Mouse (Mus musculus): ENCODE measurements around the gene Pole. TPM values are rescaled to one million over a fixed set of nuclear protein-coding genes. Genes with fewer than 3 reads are reported as not detected.

The Pole gene
- polyA plus RNA-seq, 1 experiment: 37.2 TPM

GRCm38 (mm10) chr5:110384491-110384890 is 98.4 kb downstream of the Pole start:
- Histone ChIP-seq H3K36me3 (ENCODE audit: control insufficient read depth, insufficient read depth, low read length) (no peaks in the 10 kb centered on the region), H3K4me3 (ENCODE audit: control insufficient read depth, low read depth, low read length) (no peak overlapping the region), H3K27me3 (ENCODE audit: control insufficient read depth, insufficient read depth, low read length) (no peaks in the 10 kb centered on the region), H3K4me1 (ENCODE audit: control insufficient read depth, insufficient read depth, low read length) (peaks cover 19% of the 10 kb centered on the region), H3K27ac (ENCODE audit: control insufficient read depth, insufficient read depth, low read depth, low read length) (no peak overlapping the region)
- TF ChIP-seq POLR2A (IDR thresholded peaks at IDR 0.05; ENCODE audit: control insufficient read depth, low read depth, low read length) (no peak), CTCF (IDR thresholded peaks at IDR 0.05; ENCODE audit: control insufficient read depth, insufficient read depth, insufficient replicate concordance, low read depth, low read length) (no peak)

GRCm38 (mm10) chr5:110385263-110385662 is 99.2 kb downstream of the Pole start:
- Histone ChIP-seq H3K27ac (ENCODE audit: control insufficient read depth, insufficient read depth, low read depth, low read length) (no peak overlapping the region), H3K4me1 (ENCODE audit: control insufficient read depth, insufficient read depth, low read length) (peaks cover 19% of the 10 kb centered on the region), H3K36me3 (ENCODE audit: control insufficient read depth, insufficient read depth, low read length) (no peaks in the 10 kb centered on the region), H3K4me3 (ENCODE audit: control insufficient read depth, low read depth, low read length) (no peak overlapping the region), H3K27me3 (ENCODE audit: control insufficient read depth, insufficient read depth, low read length) (no peaks in the 10 kb centered on the region)
- TF ChIP-seq CTCF (IDR thresholded peaks at IDR 0.05; ENCODE audit: control insufficient read depth, insufficient read depth, insufficient replicate concordance, low read depth, low read length) (no peak), POLR2A (IDR thresholded peaks at IDR 0.05; ENCODE audit: control insufficient read depth, low read depth, low read length) (no peak)

GRCm38 (mm10) chr5:110386371-110387330 is 100.5 kb downstream of the Pole start:
- Histone ChIP-seq H3K27me3 (ENCODE audit: control insufficient read depth, insufficient read depth, low read length) (no peaks in the 10 kb centered on the region), H3K36me3 (ENCODE audit: control insufficient read depth, insufficient read depth, low read length) (no peaks in the 10 kb centered on the region), H3K27ac (ENCODE audit: control insufficient read depth, insufficient read depth, low read depth, low read length) (no peak overlapping the region), H3K4me1 (ENCODE audit: control insufficient read depth, insufficient read depth, low read length) (peaks cover 19% of the 10 kb centered on the region), H3K4me3 (ENCODE audit: control insufficient read depth, low read depth, low read length) (peak overlapping the region; percentile 80)
- no peak for TF ChIP-seq CTCF (IDR thresholded peaks at IDR 0.05; ENCODE audit: control insufficient read depth, insufficient read depth, insufficient replicate concordance, low read depth, low read length)
- TF ChIP-seq POLR2A (IDR thresholded peaks at IDR 0.05; ENCODE audit: control insufficient read depth, low read depth, low read length): no peak

Other genes starting within 250 kb of the Pole start
- 0.07 and 0.14 TPM in 2 replicates for gene Gm17655, start 213.8 kb upstream of the Pole start, polyA plus RNA-seq (2012; rRNA removed)
- 0.08 and 0.17 TPM in 2 replicates for gene Gm35315, start 191.9 kb upstream of the Pole start, polyA plus RNA-seq (2012; rRNA removed)
- 1.1 and 1.2 TPM in 2 replicates for gene Plcxd1, start 186.3 kb upstream of the Pole start, polyA plus RNA-seq (2012; rRNA removed)
- 13.9 and 17.4 TPM in 2 replicates for gene Gtpbp6, start 178.1 kb upstream of the Pole start, polyA plus RNA-seq (2012; rRNA removed)
- 0.16 and 0.25 TPM in 2 replicates for gene Zfp605, start 176.2 kb upstream of the Pole start, polyA plus RNA-seq (2012; rRNA removed)
- 78.5 and 79.3 TPM in 2 replicates for gene Chfr, start 150.5 kb upstream of the Pole start, polyA plus RNA-seq (2012; rRNA removed)
- 37.4 and 40.8 TPM in 2 replicates for gene Golga3, start 109.6 kb upstream of the Pole start, polyA plus RNA-seq (2012; rRNA removed)
- gene Ankle2, start 55.3 kb upstream of the Pole start, polyA plus RNA-seq (2012; rRNA removed): 10.1 and 10.6 TPM in 2 replicates
- 16.0 and 17.4 TPM in 2 replicates for gene Pgam5, start 16.4 kb upstream of the Pole start, polyA plus RNA-seq (2012; rRNA removed)
- gene Pxmp2, start 120 bp upstream of the Pole start, polyA plus RNA-seq (2012; rRNA removed): 6.4 and 7.6 TPM in 2 replicates
- 70.2 and 93.7 TPM in 2 replicates for gene P2rx2, start 56.9 kb downstream of the Pole start, polyA plus RNA-seq (2012; rRNA removed)
- gene Lrcol1, start 58.4 kb downstream of the Pole start, polyA plus RNA-seq (2012; rRNA removed): 0.93 and 1.8 TPM in 2 replicates
- gene Fbrsl1, start 162.2 kb downstream of the Pole start, polyA plus RNA-seq (2012; rRNA removed): 30.6 and 31.2 TPM in 2 replicates

All from testis, adult 2 months (tissue).